Mouse (Mus musculus): ENCODE data around the gene 2810021J22Rik.

The 2810021J22Rik gene

GRCm38 (mm10) chr11:58916879-58917744 is 50.1 kb downstream of the 2810021J22Rik start:
- no peak for DNase-seq

- no peak for DNase-seq
These were observed 50.8 kb downstream of the 2810021J22Rik start, which contains the start of gene Btnl10 for GRCm38 (mm10) chr11:58917745-58918366. Gene Btnl10, plus strand, starts transcription at chr11:58917908.

GRCm38 (mm10) chr11:58918759-58919158 is 51.7 kb downstream of the 2810021J22Rik start:
- DNase-seq: no peak

GRCm38 (mm10) chr11:58922420-58922819 is 55.4 kb downstream of the 2810021J22Rik start:
- no peak for DNase-seq

- DNase-seq: no peak
These were observed 59.6 kb downstream of the 2810021J22Rik start for GRCm38 (mm10) chr11:58926651-58927050.

GRCm38 (mm10) chr11:58927053-58927452 is 60.0 kb downstream of the 2810021J22Rik start:
- no peak for DNase-seq

GRCm38 (mm10) chr11:58927790-58928651 is 61.0 kb downstream of the 2810021J22Rik start:
- DNase-seq: no peak

- DNase-seq: no peak
These were observed 62.0 kb downstream of the 2810021J22Rik start for GRCm38 (mm10) chr11:58929055-58929454.

GRCm38 (mm10) chr11:58929641-58930040 is 62.6 kb downstream of the 2810021J22Rik start:
- DNase-seq: no peak

GRCm38 (mm10) chr11:58930254-58930653 is 63.2 kb downstream of the 2810021J22Rik start:
- DNase-seq: no peak

- DNase-seq: no peak
These were observed 64.6 kb downstream of the 2810021J22Rik start for GRCm38 (mm10) chr11:58931576-58931975.
